Mouse (Mus musculus) hindlimb bud, embryonic 11.5 days (tissue): ENCODE results near the gene Sparc.

Source experiments
- DNase-seq: peaks from one replicate; pipeline ENCODE4 v3.0.0-alpha.2; 2012; ENCODE audit warnings: low read depth, low spot score; ENCODE audit errors: extremely low spot score

The Sparc gene

DNA sequence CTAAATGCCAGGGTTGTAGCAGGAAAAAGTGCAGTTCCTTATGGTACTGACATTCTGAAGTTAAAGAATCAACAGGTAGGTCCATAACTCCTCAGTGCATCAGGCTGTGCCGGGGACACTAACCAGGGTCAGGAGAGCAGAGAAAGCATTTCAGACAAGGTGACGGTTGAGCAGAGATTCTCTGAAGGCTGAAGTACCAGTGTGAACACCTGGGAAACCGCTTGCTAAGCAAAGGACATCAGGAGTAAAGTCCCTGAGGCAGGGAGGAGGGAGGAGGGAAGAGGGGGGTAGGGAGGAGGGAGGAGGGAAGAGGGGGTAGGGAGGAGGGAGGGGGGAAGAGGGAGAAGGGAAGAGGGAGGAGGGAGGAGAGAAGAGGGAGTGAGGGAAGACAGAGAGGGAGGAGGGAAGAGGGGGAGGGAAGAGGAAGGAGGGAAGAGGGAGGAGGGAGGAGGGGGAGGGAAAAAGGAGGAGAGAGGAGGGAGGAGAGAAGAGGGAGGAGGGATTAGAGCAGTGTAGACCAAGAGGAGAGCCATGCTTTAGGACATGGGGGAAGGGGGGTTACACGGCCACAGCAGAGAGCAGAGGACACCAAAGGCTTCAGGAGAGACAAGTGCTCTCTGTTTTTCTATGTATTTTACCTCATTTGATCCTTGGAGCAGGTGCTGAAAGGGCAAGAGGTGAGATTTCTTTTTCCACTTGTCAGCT, 54.4 kb downstream of the Sparc start:
- no peak for DNase-seq

DNA sequence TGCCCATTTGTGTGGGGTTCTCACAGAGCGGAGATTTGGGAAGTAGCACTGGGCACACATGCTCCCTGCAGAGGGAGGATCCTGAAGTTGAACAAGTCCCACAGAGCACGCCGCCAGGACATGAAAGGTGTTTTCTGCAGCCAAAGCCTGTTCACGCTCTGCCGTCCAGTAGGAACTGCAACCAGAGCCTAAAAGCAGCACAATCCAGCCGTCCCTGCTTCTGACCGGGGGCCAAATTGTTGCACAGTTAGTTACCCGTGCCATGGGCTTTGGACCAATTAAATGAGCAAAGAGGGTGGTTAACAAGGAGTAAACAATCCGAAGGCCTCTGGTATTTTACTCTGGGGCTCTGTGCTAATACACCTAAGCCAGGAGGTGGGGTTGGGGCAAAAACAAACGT, 55.2 kb downstream of the Sparc start:
- no peak for DNase-seq

DNA sequence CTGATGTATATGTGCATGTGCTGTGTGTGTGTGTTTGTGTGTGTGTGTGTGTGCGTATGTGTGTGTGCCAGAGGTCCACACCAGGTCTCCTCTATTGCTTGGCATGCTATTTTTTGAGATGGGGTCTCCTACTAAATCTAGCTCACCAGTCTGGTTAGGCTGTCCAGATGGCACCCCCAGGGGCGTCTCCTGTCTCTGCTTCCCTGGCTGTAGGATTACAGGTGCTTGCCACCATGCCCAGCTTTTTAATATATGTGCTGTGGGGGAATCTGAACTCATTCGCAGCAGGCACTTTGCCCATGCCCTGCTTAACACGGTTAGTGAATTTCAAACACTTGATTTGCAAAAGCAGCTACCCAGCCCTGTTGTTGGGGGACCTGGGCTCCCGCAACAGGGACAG, 57.1 kb downstream of the Sparc start:
- DNase-seq: no peak

DNA sequence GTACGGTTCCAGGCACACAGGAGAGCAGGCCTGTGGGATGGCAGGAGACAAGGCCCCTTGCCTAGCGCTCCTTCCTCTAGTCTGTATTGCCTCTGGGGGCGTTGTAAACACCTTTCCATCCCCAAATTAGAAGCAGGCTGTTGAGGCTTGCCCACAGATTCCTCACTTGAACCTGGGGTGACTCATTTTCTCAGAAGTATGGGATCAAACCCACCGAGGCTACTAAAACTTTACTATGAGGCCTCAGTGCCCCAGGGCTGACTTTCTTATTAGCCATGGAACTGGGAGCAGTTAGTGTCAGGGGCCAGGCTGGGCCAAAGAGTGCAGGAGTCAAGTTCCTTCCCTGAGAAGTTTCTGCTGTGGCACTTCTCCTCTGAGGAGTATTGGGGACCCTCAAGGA, 57.7 kb downstream of the Sparc start:
- no peak for DNase-seq

DNA sequence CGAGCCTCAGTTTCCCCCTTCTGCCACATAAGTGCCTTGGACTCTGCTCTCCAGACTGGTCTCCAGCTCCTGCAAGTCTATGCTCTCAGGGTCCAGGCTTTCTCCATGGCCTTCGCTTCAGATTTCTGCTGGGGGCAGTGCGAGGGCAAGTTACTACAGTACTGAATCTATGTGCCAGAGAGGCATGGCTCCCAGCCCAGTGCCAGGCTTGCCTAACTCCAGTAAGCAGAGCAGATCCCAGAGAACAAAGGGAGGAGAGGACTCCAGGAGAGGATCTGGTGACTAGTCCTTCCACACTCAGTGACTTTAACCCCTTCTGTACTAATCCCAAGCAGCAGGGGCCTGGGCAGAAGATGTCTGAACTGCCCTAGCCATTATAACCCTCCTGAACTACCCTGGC, 58.3 kb downstream of the Sparc start:
- DNase-seq: no peak

DNA sequence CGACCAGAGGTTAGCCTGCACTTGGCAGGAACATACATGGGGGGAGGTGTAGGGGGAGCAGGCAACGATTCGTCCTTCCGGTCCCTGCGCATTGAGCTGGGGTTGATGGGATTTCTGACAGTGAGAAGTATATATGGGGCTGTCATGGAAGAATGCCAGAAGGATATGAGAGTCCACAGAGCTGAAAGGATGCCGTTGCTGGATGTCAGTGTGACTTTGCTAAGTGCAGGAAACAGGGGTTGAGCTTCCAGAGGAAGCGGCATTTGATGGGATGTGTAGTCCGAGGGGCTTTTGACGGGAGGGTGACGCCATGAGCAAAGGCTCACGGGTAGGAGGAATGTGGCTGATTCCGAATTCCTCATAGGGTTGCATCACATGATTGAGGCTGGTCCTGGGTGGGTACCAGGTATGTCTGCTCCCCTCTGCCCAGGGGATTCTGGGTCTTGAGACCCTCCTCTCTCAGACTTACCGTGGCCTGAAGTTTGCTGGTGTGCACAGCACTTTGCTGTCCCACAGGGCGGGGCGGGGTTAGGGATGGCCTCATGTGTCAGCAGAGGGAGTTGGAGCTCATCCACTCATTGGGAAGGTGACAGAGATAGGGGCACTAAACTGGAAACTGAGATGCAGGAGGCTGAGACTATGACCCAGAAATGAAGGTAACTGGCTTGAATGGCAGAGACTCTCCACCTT, 64.7 kb downstream of the Sparc start:
- no peak for DNase-seq

DNA sequence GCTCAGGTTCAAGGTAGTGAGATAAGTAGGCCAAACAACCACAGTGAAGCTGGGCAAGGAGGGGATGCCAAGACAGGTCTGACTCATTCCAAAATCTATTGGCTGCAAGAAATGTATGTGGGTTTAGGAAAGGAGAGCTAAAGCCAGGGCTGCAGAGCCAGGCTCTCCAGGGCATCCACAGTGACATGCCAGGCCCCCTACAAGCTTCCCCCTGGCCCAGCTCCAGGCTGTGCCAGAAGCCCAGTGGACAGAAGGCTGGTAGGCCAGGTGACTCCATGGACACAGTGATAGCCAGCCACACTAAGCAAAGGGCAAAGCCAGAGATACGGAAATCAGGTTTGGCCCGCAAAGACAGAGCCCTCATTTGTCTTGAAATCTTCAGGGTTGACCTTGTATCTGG, 66.1 kb downstream of the Sparc start:
- DNase-seq: no peak
